Mouse (Mus musculus): Measurements from ENCODE around the gene Spdya.

- no peak for TF ChIP-seq CTCF (IDR thresholded peaks at IDR 0.05; ENCODE audit: extremely low read depth, insufficient read length, insufficient replicate concordance, low read depth, low read length)
- no peak for TF ChIP-seq POLR2A (IDR thresholded peaks at IDR 0.05; ENCODE audit: low read depth, low read length)
Measured at GRCm38 (mm10) chr17:71510297-71510696, 41.6 kb upstream of the Spdya start.
